Mouse (Mus musculus): ENCODE data around the gene Sp6.

DNA sequence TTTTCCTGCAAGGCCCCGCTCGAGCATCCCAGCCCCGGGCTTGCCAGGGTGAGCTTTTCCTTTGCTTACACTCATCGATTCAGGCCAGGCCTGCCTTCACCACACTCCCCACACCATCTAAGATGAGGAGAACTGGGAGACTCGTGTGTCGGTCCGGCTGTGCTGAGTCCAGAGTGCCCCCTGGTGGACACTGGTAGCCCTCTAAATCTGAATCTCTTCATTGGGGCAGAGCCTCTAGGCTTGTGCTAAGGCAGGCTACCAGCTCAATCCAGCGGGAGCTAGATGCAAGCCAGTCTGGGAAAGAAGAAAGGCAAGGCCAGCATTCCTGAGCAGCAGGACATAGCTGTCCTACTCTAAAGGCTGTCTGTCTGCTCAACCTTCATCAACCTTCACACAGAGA lies 49.6 kb upstream of the Sp6 start:
- no peak for TF ChIP-seq MYOG (IDR thresholded peaks at IDR 0.05; ENCODE audit: control insufficient read depth in 1 of 3, insufficient read depth in 1 of 3, insufficient read length in 2 of 3, low read depth in 2 of 3)
- TF ChIP-seq E2F4 (IDR thresholded peaks at IDR 0.05; ENCODE audit: insufficient read depth) = no peak
- TF ChIP-seq POLR2A (IDR thresholded peaks at IDR 0.05; ENCODE audit: insufficient read length, low read depth) = no peak
- TF ChIP-seq USF1 (IDR thresholded peaks at IDR 0.05; ENCODE audit: low read depth) = no peak
- TF ChIP-seq MYOD1 (IDR thresholded peaks at IDR 0.05; ENCODE audit: control insufficient read depth in 1 of 3, insufficient read length in 2 of 3, low read depth in 2 of 3) = no peak
- no peak for TF ChIP-seq MAX (IDR thresholded peaks at IDR 0.05; ENCODE audit: low read depth)
- TF ChIP-seq TCF12 (IDR thresholded peaks at IDR 0.05; ENCODE audit: insufficient read depth, poor library complexity, severe bottlenecking) = no peak
- no peak for TF ChIP-seq CEBPB (IDR thresholded peaks at IDR 0.05; ENCODE audit: insufficient read depth, poor library complexity, severe bottlenecking)
- TF ChIP-seq SRF (IDR thresholded peaks at IDR 0.05; ENCODE audit: control insufficient read depth, insufficient read length, low read depth) = no peak
- TF ChIP-seq POLR2AphosphoS2 (IDR thresholded peaks at IDR 0.05; ENCODE audit: insufficient read length, low read depth) = no peak
